Mouse (Mus musculus): ENCODE results near the gene Lpin1. TPM values are rescaled to one million over a fixed set of nuclear protein-coding genes. Genes with fewer than 3 reads are reported as not detected.

The Lpin1 gene
- polyA plus RNA-seq, 1 experiment from 2014 or later = 15.5 TPM

- ATAC-seq (ENCODE audit: low FRiP score) = no peak
- Histone ChIP-seq H3K27ac (replicated peaks) (no peak overlapping the region), H3K9me3 (replicated peaks) (no peaks in the 10 kb centered on the region), H3K4me1 (peaks cover 20% of the 10 kb centered on the region), H3K4me2 (no peak overlapping the region), H3K9ac (replicated peaks) (no peak overlapping the region), H3K4me3 (replicated peaks) (no peak overlapping the region), H3K27me3 (replicated peaks) (no peaks in the 10 kb centered on the region), H3K36me3 (no peaks in the 10 kb centered on the region)
- WGBS = 91% methylated on average over 2 of the region's 2 CpGs
Observed at GRCm38 (mm10) chr12:16615738-16616137, 5.0 kb upstream of the Lpin1 start.

GRCm38 (mm10) chr12:16614556-16614955, 3.8 kb upstream of the Lpin1 start:
- no peaks in the 10 kb centered on the region for H3K9me3 ChIP-seq (replicated peaks)
- no peaks in the 10 kb centered on the region for H3K36me3 ChIP-seq
- no peaks in the 10 kb centered on the region for H3K27me3 ChIP-seq (replicated peaks)
- ATAC-seq (ENCODE audit: low FRiP score) = no peak
- H3K4me3 ChIP-seq (replicated peaks) = no peak overlapping the region
- H3K4me2 ChIP-seq = no peak overlapping the region
- no peak overlapping the region for H3K27ac ChIP-seq (replicated peaks)
- peaks cover 17% of the 10 kb centered on the region for H3K4me1 ChIP-seq
- no peak overlapping the region for H3K9ac ChIP-seq (replicated peaks)
- 68% methylated on average over 3 of the region's 3 CpGs for WGBS

GRCm38 (mm10) chr12:16605624-16606023, 5.1 kb downstream of the Lpin1 start:
- Histone ChIP-seq H3K9ac (replicated peaks) (no peak overlapping the region), H3K27me3 (replicated peaks) (no peaks in the 10 kb centered on the region), H3K9me3 (replicated peaks) (no peaks in the 10 kb centered on the region), H3K4me1 (no peaks in the 10 kb centered on the region), H3K4me2 (no peak overlapping the region), H3K4me3 (replicated peaks) (no peak overlapping the region), H3K36me3 (no peaks in the 10 kb centered on the region), H3K27ac (replicated peaks) (no peak overlapping the region)
- no peak for ATAC-seq (ENCODE audit: low FRiP score)
- 67% methylated on average over 5 of the region's 5 CpGs for WGBS

- H3K9me3 ChIP-seq (replicated peaks) = no peaks in the 10 kb centered on the region
- no peaks in the 10 kb centered on the region for H3K27me3 ChIP-seq (replicated peaks)
- no peak for ATAC-seq (ENCODE audit: low FRiP score)
- H3K4me1 ChIP-seq = no peaks in the 10 kb centered on the region
- 86% methylated on average over 4 of the region's 4 CpGs for WGBS
- H3K27ac ChIP-seq (replicated peaks) = no peak overlapping the region
- H3K4me3 ChIP-seq (replicated peaks) = no peak overlapping the region
- H3K36me3 ChIP-seq = no peaks in the 10 kb centered on the region
- H3K9ac ChIP-seq (replicated peaks) = no peak overlapping the region
- H3K4me2 ChIP-seq = no peak overlapping the region
Observed at GRCm38 (mm10) chr12:16602271-16602670, 8.5 kb downstream of the Lpin1 start.

GRCm38 (mm10) chr12:16600374-16600773, 10.4 kb downstream of the Lpin1 start:
- Histone ChIP-seq H3K9ac (replicated peaks) (no peak overlapping the region), H3K27me3 (replicated peaks) (no peaks in the 10 kb centered on the region), H3K9me3 (replicated peaks) (no peaks in the 10 kb centered on the region), H3K4me1 (no peaks in the 10 kb centered on the region), H3K4me3 (replicated peaks) (no peak overlapping the region), H3K4me2 (no peak overlapping the region), H3K36me3 (no peaks in the 10 kb centered on the region), H3K27ac (replicated peaks) (no peak overlapping the region)
- ATAC-seq (ENCODE audit: low FRiP score) = no peak
- WGBS = 63% methylated on average over 1 of the region's 1 CpGs

- Histone ChIP-seq H3K36me3 (no peaks in the 10 kb centered on the region), H3K4me1 (no peaks in the 10 kb centered on the region), H3K4me2 (no peak overlapping the region), H3K4me3 (replicated peaks) (no peak overlapping the region), H3K27me3 (replicated peaks) (no peaks in the 10 kb centered on the region), H3K27ac (replicated peaks) (no peak overlapping the region), H3K9ac (replicated peaks) (no peak overlapping the region), H3K9me3 (replicated peaks) (no peaks in the 10 kb centered on the region)
- ATAC-seq (ENCODE audit: low FRiP score) = no peak
- 55% methylated on average over 3 of the region's 3 CpGs for WGBS
Observed at GRCm38 (mm10) chr12:16599359-16599758, 11.4 kb downstream of the Lpin1 start.

- Histone ChIP-seq H3K27ac (replicated peaks) (no peak overlapping the region), H3K4me2 (no peak overlapping the region), H3K27me3 (replicated peaks) (no peaks in the 10 kb centered on the region), H3K4me3 (replicated peaks) (no peak overlapping the region), H3K4me1 (peaks cover 27% of the 10 kb centered on the region), H3K9me3 (replicated peaks) (no peaks in the 10 kb centered on the region), H3K36me3 (no peaks in the 10 kb centered on the region), H3K9ac (replicated peaks) (no peak overlapping the region)
- no peak for ATAC-seq (ENCODE audit: low FRiP score)
- 95% methylated on average over 7 of the region's 7 CpGs for WGBS
Observed at GRCm38 (mm10) chr12:16593761-16594160, 17.0 kb downstream of the Lpin1 start.

GRCm38 (mm10) chr12:16593014-16593413, 17.8 kb downstream of the Lpin1 start:
- no peaks in the 10 kb centered on the region for H3K9me3 ChIP-seq (replicated peaks)
- no peak overlapping the region for H3K9ac ChIP-seq (replicated peaks)
- peaks cover 35% of the 10 kb centered on the region for H3K4me1 ChIP-seq
- H3K36me3 ChIP-seq = no peaks in the 10 kb centered on the region
- no peaks in the 10 kb centered on the region for H3K27me3 ChIP-seq (replicated peaks)
- ATAC-seq (ENCODE audit: low FRiP score) = no peak
- 80% methylated on average over 7 of the region's 7 CpGs for WGBS
- no peak overlapping the region for H3K27ac ChIP-seq (replicated peaks)
- H3K4me3 ChIP-seq (replicated peaks) = no peak overlapping the region
- no peak overlapping the region for H3K4me2 ChIP-seq

GRCm38 (mm10) chr12:16592451-16592850, 18.3 kb downstream of the Lpin1 start:
- no peak overlapping the region for H3K9ac ChIP-seq (replicated peaks)
- H3K27me3 ChIP-seq (replicated peaks) = no peaks in the 10 kb centered on the region
- no peak overlapping the region for H3K4me3 ChIP-seq (replicated peaks)
- WGBS = 73% methylated on average over 5 of the region's 5 CpGs
- H3K4me2 ChIP-seq = peak overlapping the region; percentile 70; the same call in 1 of the 2 replicates
- no peak for ATAC-seq (ENCODE audit: low FRiP score)
- no peaks in the 10 kb centered on the region for H3K36me3 ChIP-seq
- no peaks in the 10 kb centered on the region for H3K9me3 ChIP-seq (replicated peaks)
- H3K4me1 ChIP-seq = peaks cover 40% of the 10 kb centered on the region
- H3K27ac ChIP-seq (replicated peaks) = no peak overlapping the region

- Histone ChIP-seq H3K4me3 (replicated peaks) (peak overlapping the region; percentile 46), H3K36me3 (no peaks in the 10 kb centered on the region), H3K27ac (replicated peaks) (peak overlapping the region; percentile 77), H3K4me1 (peaks cover 49% of the 10 kb centered on the region), H3K9ac (replicated peaks) (peak overlapping the region; percentile 47), H3K4me2 (peak overlapping the region; percentile 70), H3K27me3 (replicated peaks) (no peaks in the 10 kb centered on the region), H3K9me3 (replicated peaks) (no peaks in the 10 kb centered on the region)
- peak; percentile 65 for ATAC-seq (ENCODE audit: low FRiP score)
- WGBS = 6% methylated on average over 15 of the region's 15 CpGs
Observed at GRCm38 (mm10) chr12:16591453-16592200, 19.1 kb downstream of the Lpin1 start.

- H3K4me3 ChIP-seq (replicated peaks) = peak overlapping the region; percentile 83
- no peak; the same call in 1 of the 2 replicates for ATAC-seq (ENCODE audit: low FRiP score)
- H3K36me3 ChIP-seq = no peaks in the 10 kb centered on the region
- H3K27me3 ChIP-seq (replicated peaks) = no peaks in the 10 kb centered on the region
- peak overlapping the region; percentile 78 for H3K4me2 ChIP-seq
- peaks cover 65% of the 10 kb centered on the region for H3K4me1 ChIP-seq
- 30% methylated on average over 4 of the region's 4 CpGs for WGBS
- no peaks in the 10 kb centered on the region for H3K9me3 ChIP-seq (replicated peaks)
- H3K9ac ChIP-seq (replicated peaks) = no peak overlapping the region
- H3K27ac ChIP-seq (replicated peaks) = no peak overlapping the region
Observed at GRCm38 (mm10) chr12:16589966-16590365, 20.8 kb downstream of the Lpin1 start.

- Histone ChIP-seq H3K4me1 (peaks cover 71% of the 10 kb centered on the region), H3K27ac (replicated peaks) (peak overlapping the region; percentile 89), H3K36me3 (no peaks in the 10 kb centered on the region), H3K9ac (replicated peaks) (peak overlapping the region; percentile 98), H3K4me3 (replicated peaks) (peak overlapping the region; percentile 83), H3K4me2 (peak overlapping the region; percentile 78), H3K9me3 (replicated peaks) (no peaks in the 10 kb centered on the region), H3K27me3 (replicated peaks) (no peaks in the 10 kb centered on the region)
- peak; percentile 94 for ATAC-seq (ENCODE audit: low FRiP score)
- under 1% methylated on average over 33 of the region's 36 CpGs for WGBS
Observed at GRCm38 (mm10) chr12:16589204-16589949, 21.4 kb downstream of the Lpin1 start.
